Mouse (Mus musculus) thymus, adult 2 months (tissue): ENCODE data around the gene 4930519P11Rik. TPM values are rescaled to one million over a fixed set of nuclear protein-coding genes. Genes with fewer than 3 reads are reported as not detected.
A peak's percentile ranks its signal among the peaks of the same experiment; 100 is the strongest.

Source experiments
- DNase-seq: peaks from one replicate; pipeline ENCODE4 v3.0.0; 2021
- H3K27ac ChIP-seq: fragments of 200-500 bp; 2 replicates; pipeline ENCODE4 v1.5.1; 2012; ENCODE audit warnings: low read length, control low read depth; ENCODE audit not compliant: control insufficient read depth, insufficient read depth
- H3K27me3 ChIP-seq: fragments of 200-500 bp; 2 replicates; pipeline ENCODE4 v1.6.1; 2012; ENCODE audit warnings: mild to moderate bottlenecking, low read length, moderate library complexity, mixed read lengths; ENCODE audit not compliant: control insufficient read depth, insufficient read depth
- H3K36me3 ChIP-seq: fragments of 200-500 bp; 2 replicates; pipeline ENCODE4 v1.6.1; 2012; ENCODE audit warnings: mild to moderate bottlenecking, low read length, moderate library complexity; ENCODE audit not compliant: control insufficient read depth, insufficient read depth
- H3K4me1 ChIP-seq: fragments of 200-500 bp; replicated peaks from 2 replicates; pipeline ENCODE4 v1.6.1; 2012; ENCODE audit warnings: low read length; ENCODE audit not compliant: control insufficient read depth, insufficient read depth
- H3K4me3 ChIP-seq: fragments of 200-500 bp; 2 replicates; pipeline ENCODE4 v1.5.1; 2012; ENCODE audit warnings: mild to moderate bottlenecking, low read length, control low read depth, moderate library complexity; ENCODE audit not compliant: control insufficient read depth, insufficient read depth
- CTCF ChIP-seq: fragments of 200-500 bp; IDR thresholded peaks from 2 replicates; pipeline ENCODE4 v1.5.1; 2012; ENCODE audit warnings: mild to moderate bottlenecking, control low read depth, low read length, moderate library complexity, borderline replicate concordance; ENCODE audit not compliant: control insufficient read depth, poor library complexity, insufficient read depth; ENCODE audit errors: extremely low read depth
- POLR2A ChIP-seq: fragments of 200-500 bp; IDR thresholded peaks from 2 replicates; pipeline ENCODE4 v1.6.1; 2012; ENCODE audit warnings: mild to moderate bottlenecking, low read length, control low read depth, moderate library complexity; ENCODE audit not compliant: control insufficient read depth, poor library complexity, insufficient read depth; ENCODE audit errors: extremely low read depth
- WGBS: fragments of 180-500 bp; shearing (Covaris S2); methylation state at CpG from one replicate; pipeline ENCODE4 v1.1.7; 2018; 5-methylcytosine and 5-hydroxymethylcytosine counted together
- polyA plus RNA-seq: library from polyadenylated mRNA; depleted of rRNA; stranded (reverse); fragments of >200 nt; gene quantifications from 2 replicates; pipeline ENCODE4 v1.2.3, GENCODE M21; 2012

Gene 4930519P11Rik
- polyA plus RNA-seq, 1 experiment, result 1.5 TPM

DNA sequence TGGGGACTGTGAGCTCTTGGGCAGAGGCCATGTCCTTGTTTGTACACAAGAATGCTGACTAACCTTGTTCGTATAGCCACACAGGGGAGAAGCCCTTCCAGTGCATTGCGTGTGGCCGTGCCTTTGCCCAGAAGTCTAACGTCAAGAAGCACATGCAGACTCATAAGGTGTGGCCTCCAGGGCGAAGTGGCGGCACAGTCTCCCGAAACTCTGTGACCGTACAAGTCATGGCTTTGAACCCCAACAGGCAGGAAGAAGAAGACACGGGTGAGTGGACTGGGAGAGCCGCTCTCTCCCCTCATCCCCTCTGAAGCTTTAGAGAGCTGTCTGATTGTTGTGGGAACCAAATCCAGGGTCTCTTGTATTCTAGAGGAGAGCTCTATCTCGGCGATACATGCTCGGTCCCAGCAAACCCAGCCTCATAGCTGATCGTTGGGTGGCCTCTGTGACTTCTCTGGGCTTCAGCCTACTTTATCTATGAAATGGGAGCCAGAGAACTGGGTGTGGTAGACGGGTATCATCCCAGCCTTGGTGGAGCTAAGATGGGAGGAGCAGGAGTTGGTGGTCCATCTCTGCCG is 19.1 kb upstream of the 4930519P11Rik start:
- no peak overlapping the region for H3K4me3 ChIP-seq
- no peaks in the 10 kb centered on the region for H3K4me1 ChIP-seq
- 97% methylated on average over 16 of the region's 16 CpGs for WGBS
- no peak for DNase-seq
- H3K27ac ChIP-seq, result no peak overlapping the region
- TF ChIP-seq CTCF (no peak), POLR2A (no peak)
- no peaks in the 10 kb centered on the region for H3K36me3 ChIP-seq
- no peaks in the 10 kb centered on the region for H3K27me3 ChIP-seq

DNA sequence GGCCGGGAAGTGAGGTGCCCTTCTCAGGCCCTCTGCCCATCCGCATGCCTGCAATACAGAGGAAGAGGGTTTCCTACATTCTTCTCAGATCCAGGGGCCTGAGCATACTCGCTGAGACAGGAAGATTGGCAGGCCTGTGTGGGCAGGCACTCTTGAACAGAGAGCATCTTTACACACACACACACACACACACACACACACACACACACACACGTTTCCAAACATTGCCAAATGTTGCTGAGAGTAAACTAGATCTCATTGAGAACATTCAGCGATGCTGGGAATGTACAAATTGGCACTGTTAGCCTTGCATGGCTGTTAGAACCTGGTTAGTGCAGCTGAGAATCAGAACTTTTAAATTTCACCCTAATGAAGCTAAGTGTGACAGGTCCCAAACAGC is 17.3 kb upstream of the 4930519P11Rik start:
- no peaks in the 10 kb centered on the region for H3K27me3 ChIP-seq
- H3K27ac ChIP-seq, result no peak overlapping the region
- DNase-seq, result no peak
- H3K4me1 ChIP-seq, result no peaks in the 10 kb centered on the region
- 89% methylated on average over 5 of the region's 5 CpGs for WGBS
- H3K36me3 ChIP-seq, result no peaks in the 10 kb centered on the region
- no peak overlapping the region for H3K4me3 ChIP-seq
- TF ChIP-seq POLR2A (no peak), CTCF (no peak)

DNA sequence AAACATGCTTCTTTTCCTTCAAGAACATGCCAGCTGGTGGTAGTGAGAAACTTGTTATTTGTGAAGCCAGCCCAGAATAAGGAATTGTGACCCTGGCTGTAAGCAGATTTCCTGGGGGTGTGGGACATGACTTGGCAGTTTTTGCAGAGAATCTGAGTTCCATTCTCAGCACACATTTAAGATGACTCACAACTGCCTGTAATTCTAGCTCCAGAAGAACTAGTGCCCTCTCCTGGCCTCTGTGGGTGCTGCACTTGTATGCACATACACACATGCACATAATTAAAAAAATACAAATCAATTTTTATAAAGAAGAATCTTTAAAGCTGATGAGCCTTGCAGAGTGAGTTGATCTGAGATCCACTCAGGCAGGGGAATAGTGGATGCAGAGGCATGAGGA is 10.9 kb upstream of the 4930519P11Rik start:
- no peaks in the 10 kb centered on the region for H3K36me3 ChIP-seq
- TF ChIP-seq POLR2A (no peak), CTCF (no peak)

DNA sequence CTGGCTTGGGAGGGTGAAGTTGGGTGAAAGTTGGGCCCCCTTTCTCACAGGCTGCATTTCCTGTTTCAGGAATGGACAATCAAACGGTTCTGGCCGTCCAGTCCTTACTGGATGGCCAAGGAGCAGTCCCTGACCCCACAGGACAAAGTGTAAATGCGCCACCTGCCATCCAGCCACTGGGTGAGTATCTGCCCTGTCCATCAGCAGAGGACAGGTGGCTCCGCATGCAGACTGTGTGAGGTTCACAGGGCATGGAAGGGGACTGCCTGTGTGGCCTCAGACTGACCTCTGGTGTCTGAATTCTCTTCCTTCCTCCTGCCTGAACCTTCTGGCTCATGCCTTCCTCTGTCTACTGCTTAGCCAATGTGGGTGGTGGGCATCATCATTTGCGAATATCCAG is 8.4 kb upstream of the 4930519P11Rik start:
- H3K4me1 ChIP-seq, result peaks cover 8% of the 10 kb centered on the region
- WGBS, result 94% methylated on average over 5 of the region's 5 CpGs
- TF ChIP-seq CTCF (no peak), POLR2A (no peak)
- DNase-seq, result no peak
- H3K27ac ChIP-seq, result no peak overlapping the region
- H3K27me3 ChIP-seq, result no peaks in the 10 kb centered on the region
- no peak overlapping the region for H3K4me3 ChIP-seq
- no peaks in the 10 kb centered on the region for H3K36me3 ChIP-seq

More for the DNA sequence above, 10.9 kb upstream of the 4930519P11Rik start:
- no peak for DNase-seq
- H3K27me3 ChIP-seq, result no peaks in the 10 kb centered on the region
- no peaks in the 10 kb centered on the region for H3K4me1 ChIP-seq
- H3K4me3 ChIP-seq, result no peak overlapping the region
- no peak overlapping the region for H3K27ac ChIP-seq

DNA sequence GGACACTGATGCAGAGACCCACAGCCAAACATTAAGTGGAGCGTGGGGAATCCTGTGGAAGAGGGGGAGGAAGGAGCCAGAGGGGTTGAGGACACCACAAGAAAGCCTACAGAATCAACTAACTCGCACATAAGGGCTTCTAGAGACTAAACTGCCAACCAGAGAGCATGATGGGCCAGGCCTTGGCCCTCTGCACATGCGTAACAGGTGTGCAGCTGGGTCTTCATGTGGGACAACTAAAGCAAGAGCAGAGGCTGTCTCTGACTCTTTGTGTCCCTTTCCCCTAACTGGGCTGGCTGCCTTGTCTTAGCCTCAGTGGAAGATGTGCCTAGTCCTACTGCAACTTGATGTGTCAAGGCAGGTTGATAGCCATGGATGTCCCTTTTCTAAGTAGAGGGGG is 3.8 kb upstream of the 4930519P11Rik start:
- Histone ChIP-seq H3K4me1 (peaks cover 34% of the 10 kb centered on the region), H3K27ac (peak overlapping the region; percentile 95), H3K4me3 (no peak overlapping the region), H3K36me3 (no peaks in the 10 kb centered on the region), H3K27me3 (no peaks in the 10 kb centered on the region)
- 10% methylated on average over 3 of the region's 3 CpGs for WGBS
- TF ChIP-seq POLR2A, result no peak
- TF ChIP-seq CTCF, result no peak
- peak; percentile 64 for DNase-seq

DNA sequence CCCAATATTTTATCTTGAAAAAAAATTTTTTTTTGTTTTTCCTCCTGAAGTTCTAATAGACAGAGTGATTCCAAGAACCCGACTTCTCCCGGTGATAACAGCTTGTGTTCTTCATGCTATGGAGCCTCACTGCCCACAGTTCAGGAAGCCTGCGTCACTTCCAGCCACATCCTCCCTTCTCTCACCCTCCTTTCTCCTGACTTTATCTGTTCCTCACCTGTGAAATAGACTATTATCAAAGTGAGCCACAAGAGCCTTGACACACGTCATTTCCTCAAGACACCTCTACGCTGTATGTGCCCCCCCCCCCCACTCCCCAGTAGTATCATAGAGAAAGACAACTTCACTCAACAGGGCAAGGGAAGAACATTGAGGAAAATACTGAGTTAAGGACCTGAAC is 2.4 kb upstream of the 4930519P11Rik start:
- no peak overlapping the region for H3K4me3 ChIP-seq
- WGBS, result 4% methylated on average over 5 of the region's 5 CpGs
- H3K36me3 ChIP-seq, result no peaks in the 10 kb centered on the region
- H3K27me3 ChIP-seq, result no peaks in the 10 kb centered on the region
- peaks cover 34% of the 10 kb centered on the region for H3K4me1 ChIP-seq
- peak; percentile 39 for DNase-seq
- peak overlapping the region; percentile 78 for H3K27ac ChIP-seq
- TF ChIP-seq CTCF (no peak), POLR2A (no peak)

DNA sequence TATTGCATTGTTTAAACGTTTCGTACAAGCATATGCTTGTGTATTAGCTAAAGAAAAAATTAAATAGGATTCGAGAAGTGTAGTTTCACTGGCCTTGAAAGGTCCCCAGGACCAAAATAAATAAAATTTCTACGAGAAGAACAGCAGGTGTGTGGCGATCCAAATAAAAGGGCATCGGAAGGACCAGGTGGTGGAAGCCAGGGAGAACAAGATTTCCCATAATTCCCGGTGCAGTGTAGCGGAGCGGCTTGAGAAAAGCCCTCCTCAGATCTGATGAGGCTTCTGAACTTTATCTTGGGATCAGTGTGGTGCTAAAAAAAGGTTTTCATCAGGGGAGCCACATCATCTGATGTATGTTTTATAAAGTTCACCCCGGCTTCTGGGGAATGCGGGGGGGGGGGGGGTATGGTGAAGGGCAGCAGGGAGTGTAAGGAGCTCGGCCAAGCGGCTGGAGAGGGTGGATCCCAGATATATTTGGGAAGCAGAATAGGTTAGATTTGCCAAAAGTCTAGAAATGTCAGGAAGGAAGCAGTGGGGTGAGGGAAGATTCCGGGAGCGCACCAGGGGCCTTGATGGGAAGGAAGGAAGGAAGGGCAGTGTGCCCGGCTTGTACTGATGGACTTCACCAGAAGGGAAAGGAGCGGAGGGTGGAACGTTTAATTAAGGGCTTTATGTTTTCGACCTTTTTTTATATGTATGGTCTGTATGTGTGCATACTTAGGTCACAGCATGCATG is 1.8 kb upstream of the 4930519P11Rik start:
- TF ChIP-seq CTCF, result no peak
- no peak for TF ChIP-seq POLR2A
- no peak for DNase-seq
- Histone ChIP-seq H3K36me3 (no peaks in the 10 kb centered on the region), H3K4me3 (no peak overlapping the region), H3K27me3 (no peaks in the 10 kb centered on the region), H3K4me1 (peaks cover 34% of the 10 kb centered on the region), H3K27ac (peak overlapping the region; percentile 78; the same call in 1 of the 2 replicates)
- WGBS, result 38% methylated on average over 19 of the region's 19 CpGs
